In genomic region chr6:92781446-92781845, GRCm38 (mm10) we compare ENCODE assay signal across 24 mouse cellular contexts. TPM values are rescaled to one million over a fixed set of nuclear protein-coding genes. Genes with fewer than 3 reads are reported as not detected.
A peak's percentile ranks its signal among the peaks of the same experiment; 100 is the strongest.
DNase-seq lines count a peak whose midpoint lies in the region; ATAC-seq and TF ChIP-seq lines count a peak whose summit lies in the region.
"Had no signal": no experiment of that assay in that cellular context is flagged by ENCODE, and none has a peak within 500 bp of the region (broad histone marks: within the 10 kb centered on the region; RNA-seq: fewer than 3 reads in every experiment).

No protein-coding gene starts in this region.

- H3K4me3 ChIP-seq in lung, postnatal 0 days (ENCODE audit: low read depth, low read length): no peak overlapping the region
- H3K4me3 ChIP-seq: embryonic facial prominence, embryonic 13.5 days; embryonic facial prominence, embryonic 15.5 days; erythroblast, embryonic 14.5 days; forebrain, embryonic 13.5 days; forebrain, embryonic 15.5 days had no signal

- H3K9ac ChIP-seq in lung, postnatal 0 days (replicated peaks; ENCODE audit: low read depth): no peak overlapping the region
- H3K9ac ChIP-seq: embryonic facial prominence, embryonic 13.5 days; embryonic facial prominence, embryonic 15.5 days; forebrain, embryonic 13.5 days; forebrain, embryonic 15.5 days; forebrain, postnatal 0 days had no signal

- no peaks in the 10 kb centered on the region for H3K4me1 ChIP-seq in lung, postnatal 0 days (ENCODE audit: insufficient read depth, low read depth, low read length)
- H3K4me1 ChIP-seq: embryonic facial prominence, embryonic 13.5 days; forebrain, embryonic 15.5 days had no signal

- H3K4me2 ChIP-seq in lung, postnatal 0 days (replicated peaks; ENCODE audit: low read depth, low read length): no peak overlapping the region
- H3K4me2 ChIP-seq: embryonic facial prominence, embryonic 13.5 days; embryonic facial prominence, embryonic 15.5 days; forebrain, embryonic 13.5 days; forebrain, embryonic 15.5 days had no signal

- H3K9me3 ChIP-seq in lung, postnatal 0 days (ENCODE audit: low read length): no peaks in the 10 kb centered on the region
- H3K9me3 ChIP-seq: embryonic facial prominence, embryonic 13.5 days; embryonic facial prominence, embryonic 15.5 days; forebrain, embryonic 13.5 days; forebrain, embryonic 15.5 days had no signal

- no peak for TF ChIP-seq CTCF in lung, postnatal 0 days (IDR thresholded peaks at IDR 0.05)

- no peaks in the 10 kb centered on the region for H3K27me3 ChIP-seq in lung, postnatal 0 days (replicated peaks; ENCODE audit: insufficient read depth, low read length)
- H3K27me3 ChIP-seq: forebrain, embryonic 15.5 days had no signal

- 82% methylated on average over 6 of the region's 6 CpGs for WGBS in lung, postnatal 0 days

- no peak for TF ChIP-seq EP300 in lung, postnatal 0 days (IDR thresholded peaks at IDR 0.05)

- H3K27ac ChIP-seq in lung, postnatal 0 days (ENCODE audit: low read length): no peak overlapping the region
- H3K27ac ChIP-seq: embryonic facial prominence, embryonic 13.5 days; embryonic facial prominence, embryonic 15.5 days; forebrain, embryonic 13.5 days; forebrain, embryonic 15.5 days had no signal

- DNase-seq in adrenal gland, adult 2 months: peak; percentile 56
- no peak for DNase-seq in adrenal gland, postnatal 4 days (ENCODE audit: low spot score in 2 of 2)
- DNase-seq in R1 (ENCODE audit: low read depth, low spot score): peak; percentile 25
- peak; percentile 36 for DNase-seq in adrenal gland, postnatal 14 days
- peak; percentile 55 for DNase-seq in adrenal gland, postnatal 36 days
- DNase-seq in lung, postnatal 0 days (ENCODE audit: low spot score): no peak
- DNase-seq in left cerebral cortex, adult 9 months (ENCODE audit: low spot score in 2 of 2): no peak
- DNase-seq: cerebellum, adult 11 months; cerebellum, adult 18-20 months; cerebellum, adult 8-10 months; cerebellum, adult 9-11 months; cerebellum, postnatal 14 days; cerebellum, postnatal 36 days; embryo, embryonic 11 days; forebrain, postnatal 0 days had no signal

- ATAC-seq in lung, postnatal 0 days: no peak
- ATAC-seq: activated CD4-positive, CD25-positive, alpha-beta regulatory T cell, adult 4 months; forebrain, embryonic 13.5 days; forebrain, embryonic 15.5 days; forebrain, postnatal 0 days had no signal

- H3K36me3 ChIP-seq in lung, postnatal 0 days (ENCODE audit: insufficient read depth, low read length): no peaks in the 10 kb centered on the region
- H3K36me3 ChIP-seq: embryonic facial prominence, embryonic 13.5 days; embryonic facial prominence, embryonic 15.5 days; forebrain, embryonic 15.5 days had no signal

RNA-seq across cellular contexts. Expression of gene A730049H05Rik, which starts 34.8 kb away (rescaled TPM):
- 1 to 10 TPM; 1.9 to 5.3 TPM for total RNA-seq in adrenal gland, adult 2 months (2021)
- polyA plus RNA-seq in adrenal gland, adult 2 months (2012; rRNA removed): 0.10 and 0.24 TPM in 2 replicates
- 1 to 10 TPM in 1 of 2 experiments, under 1 TPM in 1; 0.99 to 2.0 TPM for total RNA-seq in adrenal gland, postnatal 4 days (2021)
- 2.7 and 2.8 TPM in 2 replicates for total RNA-seq in adrenal gland, postnatal 14 days (2021)
- total RNA-seq in adrenal gland, postnatal 36 days (2021): 1 to 10 TPM; 3.4 to 4.6 TPM
- polyA plus RNA-seq in lung, postnatal 0 days (2015; fragmentation: Nextera tagmentation; extraction: Ambion mirVana): 1.4 and 1.5 TPM in 2 replicates
- total RNA-seq: common myeloid progenitor, adult 5-6 weeks; MEL had no signal
- polyA plus RNA-seq: activated CD4-positive, CD25-positive, alpha-beta regulatory T cell, adult 4 months; C2C12; erythroblast, embryonic 14.5 days had no signal

Comparison
In these comparisons a context has a peak if more than half of its experiments do, and no peak if none do; other contexts are left out.
1. DNase-seq: peak in adrenal gland, adult 2 months (single experiment), R1 (single experiment), adrenal gland, postnatal 14 days (single experiment) and adrenal gland, postnatal 36 days (2 of 2); none in adrenal gland, postnatal 4 days (0 of 2), lung, postnatal 0 days (single experiment) and left cerebral cortex, adult 9 months (0 of 2).